Mouse (Mus musculus): Measurements from ENCODE around the gene Stard3.

DNA sequence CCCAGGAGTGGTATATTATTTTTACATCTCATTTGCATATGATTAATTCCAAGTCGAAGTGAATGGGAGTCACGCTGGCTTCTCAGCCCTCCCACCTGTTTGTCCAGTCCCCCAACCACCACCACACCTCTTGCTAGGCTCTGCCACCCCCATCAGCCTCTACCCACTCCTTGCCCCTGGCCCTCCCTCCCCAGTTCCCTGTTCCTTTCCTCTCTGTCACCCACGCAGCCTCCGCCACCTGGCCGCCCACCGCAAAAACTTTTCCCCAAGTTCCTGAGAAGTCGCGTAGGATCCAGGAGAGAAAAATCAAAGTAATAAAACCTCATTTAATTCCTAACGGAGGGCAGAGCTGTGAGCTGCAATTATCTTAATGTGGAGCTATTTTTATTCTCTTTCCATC lies 12.0 kb upstream of the Stard3 start:
- TF ChIP-seq CTCF (IDR thresholded peaks at IDR 0.05; ENCODE audit: borderline replicate concordance, control insufficient read depth, extremely low read depth, insufficient read depth, low read length, poor library complexity) (no peak), POLR2A (IDR thresholded peaks at IDR 0.05; ENCODE audit: control insufficient read depth, extremely low read depth, insufficient read depth, low read length, poor library complexity) (no peak)

Measured in thymus, adult 2 months (tissue).